Mouse (Mus musculus) layer of hippocampus, postnatal 25 days (tissue): ENCODE measurements around the gene Ywhag. TPM values are rescaled to one million over a fixed set of nuclear protein-coding genes. Genes with fewer than 3 reads are reported as not detected.

Experiments
- total RNA-seq, 2 experiments: library from RNA; stranded (reverse); gene quantifications; 2 replicates each; pipeline ENCODE4 v1.2.3; 2021

The Ywhag gene
- total RNA-seq, 2 experiments from 2014 or later: 1,286 to 1,307 TPM

Other genes with a start within 250 kb of the Ywhag start
- 10 to 100 TPM; 16.3 to 20.4 TPM for gene Tmem120a, start 190.2 kb downstream of the Ywhag start, total RNA-seq
- under 1 TPM in 1 of 2 experiments, not detected in 1; 0.40 TPM for gene Styxl1, start 156.2 kb downstream of the Ywhag start, total RNA-seq
- gene Mdh2, start 156.1 kb downstream of the Ywhag start, total RNA-seq: 100 to 1,000 TPM; 397 to 426 TPM
- 10 to 100 TPM; 62.7 to 81.7 TPM for gene Srrm3, start 127.7 kb downstream of the Ywhag start, total RNA-seq
- 10 to 100 TPM in 1 of 2 experiments, 1 to 10 TPM in 1; 7.7 to 14.4 TPM for gene Hspb1, start 46.7 kb downstream of the Ywhag start, total RNA-seq
- gene Ssc4d, start 39.9 kb upstream of the Ywhag start, total RNA-seq: 1 to 10 TPM in 1 of 2 experiments, under 1 TPM in 1; 0.77 to 1.3 TPM
- gene Zp3, start 45.5 kb upstream of the Ywhag start, total RNA-seq: not detected
- gene Dtx2, start 60.2 kb upstream of the Ywhag start, total RNA-seq: 1 to 10 TPM; 7.8 to 8.2 TPM
- gene Upk3b, start 103.9 kb upstream of the Ywhag start, total RNA-seq: not detected
- gene Upk3bl, start 119.9 kb upstream of the Ywhag start, total RNA-seq: not detected
- gene Rasa4, start 149.3 kb upstream of the Ywhag start, total RNA-seq: 1 to 10 TPM; 2.5 to 3.4 TPM
- gene Polr2j, start 182.0 kb upstream of the Ywhag start, total RNA-seq: 10 to 100 TPM; 72.0 to 86.0 TPM
- 10 to 100 TPM; 11.9 to 15.9 TPM for gene Lrwd1, start 201.5 kb upstream of the Ywhag start, total RNA-seq
- gene Alkbh4, start 201.5 kb upstream of the Ywhag start, total RNA-seq: 10 to 100 TPM; 10.1 to 12.0 TPM
- 100 to 1,000 TPM; 136 to 151 TPM for gene Orai2, start 236.1 kb upstream of the Ywhag start, total RNA-seq